Mouse (Mus musculus) kidney, adult 2 months (tissue): Measurements from ENCODE around the gene Kirrel3. TPM values are rescaled to one million over a fixed set of nuclear protein-coding genes. Genes with fewer than 3 reads are reported as not detected.

Source experiments
- DNase-seq: peaks from one replicate; pipeline ENCODE4 v3.0.0; 2021
- H3K27ac ChIP-seq: fragments of 200-500 bp; 2 replicates; pipeline ENCODE4 v1.5.1; 2012; ENCODE audit warnings: low read depth, low read length, control low read depth, inconsistent platforms; ENCODE audit not compliant: insufficient read depth
- H3K27me3 ChIP-seq: fragments of 200-500 bp; replicated peaks from 2 replicates; pipeline ENCODE4 v1.6.1; 2012; ENCODE audit warnings: mild to moderate bottlenecking, moderate library complexity, low read length, inconsistent platforms; ENCODE audit not compliant: control insufficient read depth, insufficient read depth
- H3K36me3 ChIP-seq: fragments of 200-500 bp; 2 replicates; pipeline ENCODE4 v1.6.1; 2012; ENCODE audit warnings: mild to moderate bottlenecking, moderate library complexity, low read length, inconsistent platforms; ENCODE audit not compliant: control insufficient read depth, insufficient read depth
- H3K4me1 ChIP-seq: fragments of 200-500 bp; 2 replicates; pipeline ENCODE4 v1.6.1; 2011; ENCODE audit warnings: low read length; ENCODE audit not compliant: control insufficient read depth, insufficient read depth
- H3K4me3 ChIP-seq: fragments of 200-500 bp; 2 replicates; pipeline ENCODE4 v1.5.1; 2011; ENCODE audit warnings: mild to moderate bottlenecking, low read depth, low read length, control low read depth; ENCODE audit not compliant: insufficient read depth
- CTCF ChIP-seq: fragments of 200-500 bp; conservative IDR thresholded peaks from 2 replicates; pipeline ENCODE4 v1.5.1; 2011; ENCODE audit warnings: low read depth, mild to moderate bottlenecking, control low read depth, low read length, moderate library complexity, mixed read lengths; ENCODE audit not compliant: insufficient read depth, insufficient read length
- POLR2A ChIP-seq: fragments of 200-500 bp; IDR thresholded peaks from one replicate; pipeline ENCODE4 v1.6.1; 2011; ENCODE audit warnings: low read depth, low read length, control low read depth
- WGBS: fragments of 180-500 bp; shearing (Covaris S2); methylation state at CpG from one replicate; pipeline ENCODE4 v1.1.7; 2018; 5-methylcytosine and 5-hydroxymethylcytosine counted together
- polyA plus RNA-seq: library from polyadenylated mRNA; depleted of rRNA; stranded (reverse); fragments of >200 nt; gene quantifications from 2 replicates; pipeline ENCODE4 v1.2.3, GENCODE M21; 2012

Gene Kirrel3
- polyA plus RNA-seq, 1 experiment: 0.47 TPM

DNA sequence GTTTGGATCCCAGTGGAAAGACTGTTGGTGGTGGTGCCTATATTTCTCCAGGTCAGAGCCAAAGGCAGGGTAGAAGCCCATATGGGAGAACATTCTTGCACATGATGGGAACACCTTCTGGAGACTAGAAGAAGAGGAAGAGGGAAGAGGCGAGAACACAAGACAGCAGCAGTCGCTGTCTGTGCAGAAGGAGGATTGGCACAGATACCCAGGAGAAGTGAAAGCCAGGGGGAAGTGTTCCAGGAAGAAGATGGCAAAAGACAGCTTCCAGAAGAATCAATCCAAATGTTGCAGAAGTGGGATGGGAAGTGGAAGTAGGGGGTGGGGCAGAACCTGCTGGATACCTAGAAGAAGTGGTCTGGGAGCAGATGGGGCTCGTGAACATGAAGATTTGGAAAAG lies 255.1 kb downstream of the Kirrel3 start:
- TF ChIP-seq POLR2A (no peak), CTCF (no peak)
- 89% methylated on average over 3 of the region's 3 CpGs for WGBS
- no peak overlapping the region for H3K4me3 ChIP-seq
- no peaks in the 10 kb centered on the region; the same call in 1 of the 2 replicates for H3K27me3 ChIP-seq
- no peaks in the 10 kb centered on the region for H3K36me3 ChIP-seq
- no peak for DNase-seq
- no peak overlapping the region for H3K27ac ChIP-seq
- no peaks in the 10 kb centered on the region for H3K4me1 ChIP-seq

DNA sequence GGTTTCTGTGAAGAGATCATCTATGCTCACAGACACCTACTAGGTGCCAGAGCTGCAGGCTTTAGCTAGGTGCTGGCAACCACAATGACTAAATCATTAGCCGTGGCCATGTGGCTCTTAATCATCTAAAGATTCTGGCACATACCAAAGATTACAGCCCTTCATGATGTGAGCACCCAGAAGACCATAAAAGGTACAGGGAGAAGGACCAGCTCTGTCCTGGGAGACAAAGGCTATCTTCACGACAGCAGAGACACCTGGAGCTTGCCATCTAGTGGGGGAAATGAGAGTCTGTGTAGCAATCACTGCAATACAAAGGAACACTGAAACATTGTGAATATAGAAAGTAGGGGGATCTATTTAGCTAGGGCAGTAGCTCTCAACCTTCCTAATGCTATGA lies 262.3 kb downstream of the Kirrel3 start:
- no peaks in the 10 kb centered on the region for H3K4me1 ChIP-seq
- no peak for TF ChIP-seq POLR2A
- TF ChIP-seq CTCF: no peak
- WGBS: 35% methylated on average over 2 of the region's 2 CpGs

GRCm38 (mm10) chr9:34749161-34749560 lies 263.5 kb downstream of the Kirrel3 start:
- Histone ChIP-seq H3K27me3 (no peaks in the 10 kb centered on the region), H3K4me3 (no peak overlapping the region), H3K27ac (no peak overlapping the region), H3K36me3 (no peaks in the 10 kb centered on the region), H3K4me1 (no peaks in the 10 kb centered on the region)
- no peak for TF ChIP-seq CTCF
- no peak for TF ChIP-seq POLR2A
- 85% methylated on average over 7 of the region's 7 CpGs for WGBS
- no peak for DNase-seq

More for the DNA sequence above, 262.3 kb downstream of the Kirrel3 start:
- H3K27ac ChIP-seq: no peak overlapping the region
- H3K27me3 ChIP-seq: no peaks in the 10 kb centered on the region; the same call in 1 of the 2 replicates
- H3K4me3 ChIP-seq: no peak overlapping the region
- no peak for DNase-seq
- no peaks in the 10 kb centered on the region for H3K36me3 ChIP-seq

DNA sequence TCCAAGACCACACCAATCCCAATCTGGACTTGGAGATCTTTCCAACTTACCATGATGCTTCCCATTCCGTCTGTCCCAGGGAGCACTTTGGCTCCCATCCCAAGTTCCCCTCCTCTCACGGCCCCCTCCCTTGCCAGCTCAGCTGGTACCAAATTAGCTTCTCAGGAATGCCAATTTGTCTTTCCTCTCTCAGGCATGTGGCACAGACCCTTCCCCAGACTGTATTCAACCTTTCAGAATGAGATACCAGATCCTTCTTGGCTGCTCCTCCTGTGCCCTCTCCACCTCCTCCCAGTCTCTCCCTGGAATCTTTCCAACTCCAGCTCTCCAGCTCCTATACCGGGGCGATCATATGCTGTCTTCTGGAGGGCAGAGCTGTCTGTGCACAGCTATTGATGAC lies 264.2 kb downstream of the Kirrel3 start:
- DNase-seq: no peak
- Histone ChIP-seq H3K4me1 (no peaks in the 10 kb centered on the region), H3K4me3 (no peak overlapping the region), H3K36me3 (no peaks in the 10 kb centered on the region), H3K27me3 (no peaks in the 10 kb centered on the region), H3K27ac (no peak overlapping the region)
- TF ChIP-seq CTCF (no peak), POLR2A (no peak)
- WGBS: 51% methylated on average over 4 of the region's 4 CpGs

DNA sequence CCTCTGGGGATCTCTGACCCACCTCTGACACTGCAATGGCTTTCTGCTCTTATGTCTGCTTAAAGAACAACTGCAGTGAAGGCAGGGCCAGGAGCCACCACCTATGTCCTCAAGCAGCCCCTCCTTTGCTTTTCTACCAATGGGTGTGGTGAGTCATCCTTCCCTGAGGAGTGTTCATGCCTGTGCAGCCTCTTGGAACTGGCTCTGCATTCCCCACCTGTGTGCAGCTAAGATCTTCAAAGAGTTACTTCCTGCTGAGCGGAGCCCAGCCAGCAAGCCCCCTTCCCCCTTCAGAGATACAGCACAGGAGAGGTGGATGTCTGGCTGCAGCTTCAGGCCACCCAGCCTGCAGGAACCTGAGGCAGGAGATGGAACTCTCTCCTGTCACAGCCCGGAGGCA lies 265.2 kb downstream of the Kirrel3 start:
- H3K27me3 ChIP-seq: no peaks in the 10 kb centered on the region
- H3K36me3 ChIP-seq: no peaks in the 10 kb centered on the region
- 43% methylated on average over 2 of the region's 2 CpGs for WGBS
- DNase-seq: no peak
- no peak overlapping the region for H3K4me3 ChIP-seq
- H3K27ac ChIP-seq: no peak overlapping the region
- TF ChIP-seq POLR2A: no peak
- TF ChIP-seq CTCF: no peak
- H3K4me1 ChIP-seq: no peaks in the 10 kb centered on the region

- 77% methylated on average over 5 of the region's 5 CpGs for WGBS
These were observed 266.5 kb downstream of the Kirrel3 start for GRCm38 (mm10) chr9:34752076-34752800.

GRCm38 (mm10) chr9:34752801-34753170 lies 267.1 kb downstream of the Kirrel3 start:
- no peaks in the 10 kb centered on the region for H3K4me1 ChIP-seq
- DNase-seq: peak; percentile 52
- no peaks in the 10 kb centered on the region for H3K36me3 ChIP-seq
- WGBS: 18% methylated on average over 4 of the region's 4 CpGs
- no peaks in the 10 kb centered on the region for H3K27me3 ChIP-seq
- H3K27ac ChIP-seq: no peak overlapping the region
- no peak overlapping the region for H3K4me3 ChIP-seq
- TF ChIP-seq POLR2A (no peak), CTCF (peak; percentile 82)

More at GRCm38 (mm10) chr9:34752076-34752800, 266.5 kb downstream of the Kirrel3 start:
- no peak for TF ChIP-seq CTCF
- no peak for TF ChIP-seq POLR2A
- H3K4me3 ChIP-seq: no peak overlapping the region
- DNase-seq: no peak
- no peaks in the 10 kb centered on the region for H3K27me3 ChIP-seq
- H3K4me1 ChIP-seq: no peaks in the 10 kb centered on the region
- no peak overlapping the region for H3K27ac ChIP-seq
- H3K36me3 ChIP-seq: no peaks in the 10 kb centered on the region
